38 mouse cellular contexts compared by ENCODE assay signal in genomic region chr4:104801625-104802024, GRCm38 (mm10). TPM values are rescaled to one million over a fixed set of nuclear protein-coding genes. Genes with fewer than 3 reads are reported as not detected.
"Had no signal": no experiment of that assay in that cellular context is flagged by ENCODE, and none has a peak within 500 bp of the region (broad histone marks: within the 10 kb centered on the region; RNA-seq: fewer than 3 reads in every experiment).

No protein-coding gene starts in this region.

- H3K36me3 ChIP-seq: heart, embryonic 13.5 days; heart, embryonic 15.5 days; intestine, embryonic 15.5 days; limb, embryonic 10.5 days; limb, embryonic 12.5 days; liver, embryonic 12.5 days had no signal

- H3K9ac ChIP-seq: heart, embryonic 13.5 days; heart, embryonic 15.5 days; hindbrain, embryonic 14.5 days; intestine, embryonic 15.5 days; limb, embryonic 12.5 days; liver, embryonic 12.5 days; liver, embryonic 14.5 days had no signal

- H3K4me2 ChIP-seq: heart, embryonic 11.5 days; heart, embryonic 13.5 days; heart, embryonic 15.5 days; hindbrain, embryonic 14.5 days; intestine, embryonic 15.5 days; limb, embryonic 12.5 days; liver, embryonic 12.5 days had no signal

- H3K27ac ChIP-seq: heart, adult 2 months; heart, embryonic 13.5 days; heart, embryonic 15.5 days; hindbrain, embryonic 14.5 days; intestine, embryonic 15.5 days; layer of hippocampus, adult 2 months; left cerebral cortex, adult 2 months; limb, embryonic 10.5 days; limb, embryonic 12.5 days; liver, embryonic 12.5 days; liver, embryonic 14.5 days had no signal

- H3K4me1 ChIP-seq: heart, embryonic 13.5 days; heart, embryonic 15.5 days; intestine, embryonic 15.5 days; limb, embryonic 12.5 days; liver, embryonic 12.5 days had no signal

- DNase-seq: gastrocnemius, postnatal 14 days; gastrocnemius, postnatal 36 days; heart, adult 11 months; heart, adult 2 months; heart, postnatal 14 days; heart, postnatal 36 days; kidney, adult 18-20 months; kidney, adult 8-10 months; kidney, postnatal 10 days; kidney, postnatal 25 days; kidney, postnatal 4 days; liver had no signal

- H3K4me3 ChIP-seq: heart, adult 2 months; heart, embryonic 13.5 days; heart, embryonic 15.5 days; intestine, embryonic 15.5 days; layer of hippocampus, adult 2 months; left cerebral cortex, adult 2 months; limb, embryonic 10.5 days; limb, embryonic 12.5 days; liver, embryonic 12.5 days had no signal

- H3K27me3 ChIP-seq: heart, embryonic 13.5 days; heart, embryonic 15.5 days; intestine, embryonic 15.5 days; limb, embryonic 12.5 days; liver, embryonic 12.5 days had no signal

- ATAC-seq: hindbrain, embryonic 16.5 days; inflammation-experienced regulatory T-cells, adult 6 months; intestine, embryonic 15.5 days; intestine, postnatal 0 days; liver, embryonic 12.5 days had no signal

- H3K9me3 ChIP-seq: heart, embryonic 13.5 days; heart, embryonic 15.5 days; intestine, embryonic 15.5 days; limb, embryonic 10.5 days; limb, embryonic 12.5 days; liver, embryonic 12.5 days had no signal

RNA-seq across cellular contexts. Expression of gene C8b, which starts 35.5 kb away (rescaled TPM):
- total RNA-seq: gastrocnemius, adult 8-10 months; gastrocnemius, postnatal 14 days; gastrocnemius, postnatal 36 days; heart, adult 2 months; heart, postnatal 14 days; heart, postnatal 36 days; hematopoietic stem cell, adult 5-6 weeks; left cerebral cortex, postnatal 36 days had no signal
- polyA plus RNA-seq: gonadal fat pad, adult 2 months; heart, adult 2 months; heart, postnatal 0 days; hindbrain, embryonic 11.5 days; hindbrain, embryonic 16.5 days; inflammation-experienced regulatory T-cells, adult 6 months; kidney, embryonic 14.5 days; limb, embryonic 10.5 days; limb, embryonic 12.5 days; limb, embryonic 14.5 days had no signal

RNA-seq across cellular contexts. Expression of gene Gm17662, which starts 55.5 kb away (rescaled TPM):
- total RNA-seq: gastrocnemius, adult 8-10 months; gastrocnemius, postnatal 14 days; gastrocnemius, postnatal 36 days; heart, adult 2 months; heart, postnatal 14 days; heart, postnatal 36 days; hematopoietic stem cell, adult 5-6 weeks; layer of hippocampus, adult 2 months; layer of hippocampus, postnatal 10 days; layer of hippocampus, postnatal 25 days; left cerebral cortex, adult 2 months; left cerebral cortex, postnatal 14 days; left cerebral cortex, postnatal 36 days had no signal
- polyA plus RNA-seq: gonadal fat pad, adult 2 months; heart, adult 2 months; heart, embryonic 11.5 days; heart, embryonic 13.5 days; heart, embryonic 15.5 days; heart, postnatal 0 days; hindbrain, embryonic 11.5 days; hindbrain, embryonic 14.5 days; hindbrain, embryonic 16.5 days; inflammation-experienced regulatory T-cells, adult 6 months; intestine, embryonic 15.5 days; intestine, postnatal 0 days; kidney, embryonic 14.5 days; kidney, embryonic 16.5 days; limb, embryonic 10.5 days; limb, embryonic 12.5 days; limb, embryonic 14.5 days; liver, embryonic 12.5 days; liver, embryonic 14.5 days had no signal
